In the genomic region with DNA sequence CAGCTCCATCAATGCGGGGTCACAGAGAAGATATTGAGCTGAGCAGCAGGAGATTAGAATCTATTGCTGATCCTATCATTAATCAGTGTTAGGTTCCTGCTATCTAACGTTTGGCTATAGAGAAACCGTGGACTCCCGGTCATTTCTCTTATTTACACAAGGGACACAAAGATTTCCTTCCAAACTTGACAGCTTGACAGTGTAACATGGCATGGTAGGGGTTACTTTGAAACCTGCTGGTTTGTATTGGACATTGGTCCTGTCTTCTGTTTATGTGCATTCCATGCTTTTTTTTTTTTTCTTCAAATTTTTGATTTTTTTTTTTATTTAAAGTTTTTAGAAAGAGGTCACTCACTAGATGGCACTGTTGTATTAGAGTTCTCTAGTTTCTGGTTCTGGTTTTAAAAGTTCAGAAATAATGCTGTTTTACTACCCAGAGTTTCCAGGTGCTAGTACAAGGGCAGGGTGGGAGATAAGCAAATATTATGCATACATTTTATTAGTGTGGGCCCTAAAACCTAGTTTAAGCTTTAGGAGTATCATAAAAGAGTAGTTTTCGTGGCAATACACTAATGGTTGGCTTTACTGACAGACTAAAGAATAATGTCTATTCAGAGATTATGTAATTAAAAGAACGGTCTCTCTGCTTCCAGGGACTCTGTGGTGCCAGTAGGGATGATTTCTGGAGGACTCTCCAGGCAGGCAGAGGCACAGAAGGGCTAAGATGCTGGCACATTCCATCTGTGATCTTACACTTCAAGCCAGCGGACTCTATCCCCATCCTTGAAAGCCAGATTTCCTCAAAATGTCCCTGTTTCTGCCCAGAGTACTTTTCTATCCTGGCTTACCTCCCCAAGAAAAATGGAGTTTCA, we compare ENCODE assay signal across 12 mouse cellular contexts.
DNase-seq lines count a peak whose midpoint lies in the region; ATAC-seq and TF ChIP-seq lines count a peak whose summit lies in the region.
"Had no signal": no experiment of that assay in that cellular context is flagged by ENCODE, and none has a peak within 500 bp of the region (broad histone marks: within the 10 kb centered on the region; RNA-seq: fewer than 3 reads in every experiment).

No protein-coding gene starts in this region.

- H3K79me2 ChIP-seq in liver, adult 2 months (ENCODE audit: control insufficient read depth, insufficient read depth, low read length) = no peaks in the 10 kb centered on the region

- H3K27me3 ChIP-seq in forebrain, postnatal 0 days (ENCODE audit: insufficient read depth, low read length) = no peaks in the 10 kb centered on the region
- H3K27me3 ChIP-seq in forebrain, embryonic 11.5 days (ENCODE audit: control insufficient read depth, insufficient read depth, low read length) = no peaks in the 10 kb centered on the region
- H3K27me3 ChIP-seq in liver, adult 2 months (ENCODE audit: control insufficient read depth, insufficient read depth, low read length) = no peaks in the 10 kb centered on the region
- H3K27me3 ChIP-seq in liver, embryonic 12.5 days (replicated peaks) = no peaks in the 10 kb centered on the region
- no peaks in the 10 kb centered on the region for H3K27me3 ChIP-seq in limb, embryonic 15.5 days

- H3K4me2 ChIP-seq in forebrain, postnatal 0 days (ENCODE audit: low read depth) = no peak overlapping the region
- H3K4me2 ChIP-seq in forebrain, embryonic 11.5 days (ENCODE audit: low read depth, low read length, severe bottlenecking) = no peak overlapping the region
- H3K4me2 ChIP-seq in liver, embryonic 12.5 days = no peak overlapping the region
- no peak overlapping the region for H3K4me2 ChIP-seq in limb, embryonic 15.5 days
- H3K4me2 ChIP-seq: limb, embryonic 12.5 days had no signal

- ATAC-seq in forebrain, postnatal 0 days = no peak
- ATAC-seq in forebrain, embryonic 11.5 days (replicated peaks; ENCODE audit: low FRiP score) = no peak
- no peak for ATAC-seq in liver, embryonic 12.5 days
- ATAC-seq in limb, embryonic 15.5 days (ENCODE audit: insufficient number of reproducible peaks, low FRiP score, low TSS enrichment, low read depth) = no peak

- peak; percentile 70 for DNase-seq in forebrain, postnatal 0 days
- no peak for DNase-seq in forebrain, embryonic 11.5 days (ENCODE audit: low spot score)
- DNase-seq in liver, adult 2 months (ENCODE audit: extremely low read depth, low read depth, low spot score) = peak; percentile 52
- DNase-seq in brain, adult 2 months (ENCODE audit: low read depth, low spot score) = peak; percentile 55
- no peak for DNase-seq in gastrocnemius, postnatal 36 days
- no peak for DNase-seq in spleen, adult 18-20 months
- DNase-seq: adrenal gland, postnatal 14 days; kidney, adult 11 months; thymus, adult 2 months had no signal

- 54% methylated on average over 7 of the region's 7 CpGs for WGBS in forebrain, postnatal 0 days
- 64% methylated on average over 7 of the region's 7 CpGs for WGBS in forebrain, embryonic 11.5 days
- WGBS in liver, adult 2 months = 35% methylated on average over 7 of the region's 7 CpGs
- 49% methylated on average over 7 of the region's 7 CpGs for WGBS in liver, embryonic 12.5 days (ENCODE audit: insufficient replicate concordance)
- 47% methylated on average over 7 of the region's 7 CpGs for WGBS in limb, embryonic 15.5 days

- H3K9me3 ChIP-seq in forebrain, postnatal 0 days (ENCODE audit: low read length) = no peaks in the 10 kb centered on the region
- H3K9me3 ChIP-seq in forebrain, embryonic 11.5 days (ENCODE audit: control insufficient read depth, low read length) = no peaks in the 10 kb centered on the region
- H3K9me3 ChIP-seq in liver, embryonic 12.5 days (replicated peaks) = no peaks in the 10 kb centered on the region
- H3K9me3 ChIP-seq in limb, embryonic 15.5 days = no peaks in the 10 kb centered on the region
- H3K9me3 ChIP-seq: limb, embryonic 12.5 days had no signal

- no peak overlapping the region for H3K4me3 ChIP-seq in forebrain, postnatal 0 days (ENCODE audit: low read depth, low read length)
- H3K4me3 ChIP-seq in forebrain, embryonic 11.5 days (ENCODE audit: low read depth, low read length) = no peak overlapping the region
- no peak overlapping the region for H3K4me3 ChIP-seq in liver, adult 2 months (ENCODE audit: insufficient read depth, low read depth, low read length)
- no peak overlapping the region for H3K4me3 ChIP-seq in liver, embryonic 12.5 days
- no peak overlapping the region for H3K4me3 ChIP-seq in limb, embryonic 15.5 days
- H3K4me3 ChIP-seq: limb, embryonic 12.5 days had no signal

- H3K9ac ChIP-seq in forebrain, postnatal 0 days = no peak overlapping the region
- H3K9ac ChIP-seq in forebrain, embryonic 11.5 days (ENCODE audit: low read length) = no peak overlapping the region
- H3K9ac ChIP-seq in liver, adult 2 months (ENCODE audit: low read depth, low read length) = no peak overlapping the region
- no peak overlapping the region for H3K9ac ChIP-seq in liver, embryonic 12.5 days
- H3K9ac ChIP-seq in limb, embryonic 15.5 days = no peak overlapping the region
- H3K9ac ChIP-seq: limb, embryonic 12.5 days had no signal

- H3K4me1 ChIP-seq in forebrain, postnatal 0 days (ENCODE audit: insufficient read depth) = no peaks in the 10 kb centered on the region
- H3K4me1 ChIP-seq in forebrain, embryonic 11.5 days (replicated peaks; ENCODE audit: control insufficient read depth, insufficient read depth, low read length) = no peaks in the 10 kb centered on the region
- H3K4me1 ChIP-seq in liver, adult 2 months (ENCODE audit: control insufficient read depth, insufficient read depth, low read length) = peaks cover 12% of the 10 kb centered on the region
- H3K4me1 ChIP-seq in liver, embryonic 12.5 days = no peaks in the 10 kb centered on the region
- H3K4me1 ChIP-seq in limb, embryonic 15.5 days = 0 out of 2 replicates have a peak, but pooled peaks cover 9% of the 10 kb centered on the region

- peak; percentile 53 for TF ChIP-seq CTCF in forebrain, postnatal 0 days (IDR thresholded peaks at IDR 0.05; ENCODE audit: low read depth)
- 0 out of 2 replicates have a peak, but pooled peaks have one; percentile 9 for TF ChIP-seq CTCF in liver, adult 2 months (IDR thresholded peaks at IDR 0.05; ENCODE audit: low read depth, low read length)

- TF ChIP-seq POLR2A in liver, adult 2 months (IDR thresholded peaks at IDR 0.05; ENCODE audit: extremely low read depth, insufficient read depth, low read length) = no peak

- intact Hi-C loops in gastrocnemius, postnatal 36 days (cut with DNase I) = no loop called here

- H3K36me3 ChIP-seq in forebrain, postnatal 0 days (ENCODE audit: insufficient read depth) = no peaks in the 10 kb centered on the region
- H3K36me3 ChIP-seq in forebrain, embryonic 11.5 days (ENCODE audit: control insufficient read depth, insufficient read depth, low read length) = no peaks in the 10 kb centered on the region
- H3K36me3 ChIP-seq in liver, adult 2 months (ENCODE audit: control insufficient read depth, insufficient read depth, low read length) = no peaks in the 10 kb centered on the region
- no peaks in the 10 kb centered on the region for H3K36me3 ChIP-seq in liver, embryonic 12.5 days
- H3K36me3 ChIP-seq in limb, embryonic 15.5 days = no peaks in the 10 kb centered on the region
- H3K36me3 ChIP-seq: limb, embryonic 12.5 days had no signal

- H3K27ac ChIP-seq in forebrain, postnatal 0 days (ENCODE audit: low read depth, low read length) = no peak overlapping the region
- H3K27ac ChIP-seq in forebrain, embryonic 11.5 days (ENCODE audit: low read depth, low read length) = no peak overlapping the region
- no peak overlapping the region for H3K27ac ChIP-seq in liver, adult 2 months (replicated peaks; ENCODE audit: insufficient read depth, low read depth, low read length)
- H3K27ac ChIP-seq in liver, embryonic 12.5 days = no peak overlapping the region
- H3K27ac ChIP-seq in limb, embryonic 15.5 days = peak overlapping the region; percentile 73
- H3K27ac ChIP-seq: limb, embryonic 12.5 days had no signal

Comparison
In these comparisons a context has a peak if more than half of its experiments do, and no peak if none do; other contexts are left out.
1. DNase-seq: peak in forebrain, postnatal 0 days (single experiment), liver, adult 2 months (single experiment) and brain, adult 2 months (single experiment); none in forebrain, embryonic 11.5 days (single experiment), gastrocnemius, postnatal 36 days (0 of 2) and spleen, adult 18-20 months (0 of 2).